Mouse (Mus musculus): ENCODE measurements around the gene Sf1.

- TF ChIP-seq CTCF (IDR thresholded peaks at IDR 0.05; ENCODE audit: low read depth) (no peak), EP300 (optimal IDR thresholded peaks at IDR 0.05) (no peak)
Observed at GRCm38 (mm10) chr19:6377327-6378040, 14.0 kb downstream of the Sf1 start.

Data from stomach, postnatal 0 days (tissue).